Mouse (Mus musculus) embryonic facial prominence, embryonic 15.5 days (tissue): ENCODE data around the gene Kcnq1. TPM values are rescaled to one million over a fixed set of nuclear protein-coding genes. Genes with fewer than 3 reads are reported as not detected.
A peak's percentile ranks its signal among the peaks of the same experiment; 100 is the strongest.

Experiments
- ATAC-seq: fragments of 200-750 bp; cut with Nextera tagmentation; 2 replicates; pipeline ENCODE4 v1.8.0; 2017; ENCODE audit warnings: low read depth, moderate TSS enrichment; ENCODE audit not compliant: insufficient number of reproducible peaks, low FRiP score, low TSS enrichment
- H3K27ac ChIP-seq: fragments of 300-500 bp; sonication (generic); replicated peaks from 2 replicates; pipeline ENCODE4 v1.5.1; 2015; ENCODE audit warnings: mild to moderate bottlenecking, inconsistent platforms
- H3K27me3 ChIP-seq: fragments of 300-500 bp; sonication (generic); 2 replicates; pipeline ENCODE4 v1.6.1; 2015; ENCODE audit warnings: inconsistent platforms
- H3K36me3 ChIP-seq: fragments of 300-500 bp; sonication (generic); 2 replicates; pipeline ENCODE4 v1.6.1; 2015; ENCODE audit warnings: mild to moderate bottlenecking, inconsistent platforms
- H3K4me1 ChIP-seq: fragments of 300-500 bp; sonication (generic); 2 replicates; pipeline ENCODE4 v1.6.1; 2015; ENCODE audit warnings: inconsistent platforms
- H3K4me2 ChIP-seq: fragments of 300-500 bp; sonication (generic); replicated peaks from 2 replicates; pipeline ENCODE4 v1.6.1; 2015; ENCODE audit warnings: mild to moderate bottlenecking, inconsistent platforms
- H3K4me3 ChIP-seq: fragments of 300-500 bp; sonication (generic); replicated peaks from 2 replicates; pipeline ENCODE4 v1.5.1; 2015; ENCODE audit warnings: mild to moderate bottlenecking, inconsistent platforms
- H3K9ac ChIP-seq: fragments of 300-500 bp; sonication (generic); 2 replicates; pipeline ENCODE4 v1.6.1; 2015; ENCODE audit warnings: inconsistent platforms
- H3K9me3 ChIP-seq: fragments of 300-500 bp; sonication (generic); replicated peaks from 2 replicates; pipeline ENCODE4 v1.6.1; 2016; ENCODE audit warnings: inconsistent platforms
- WGBS: fragments of 180-500 bp; shearing (Covaris S2); methylation state at CpG from one replicate; pipeline ENCODE4 v1.1.7; 2015; 5-methylcytosine and 5-hydroxymethylcytosine counted together
- polyA plus RNA-seq: library from polyadenylated mRNA; unstranded; fragments of >200 nt; fragmentation: Nextera tagmentation; extraction: Ambion mirVana; gene quantifications from 2 replicates; pipeline ENCODE4 v1.2.1, GENCODE M21; 2015

Gene Kcnq1
- polyA plus RNA-seq, 1 experiment from 2014 or later = 1.4 TPM

GRCm38 (mm10) chr7:143093847-143094246 lies 12.3 kb upstream of the Kcnq1 start:
- H3K9ac ChIP-seq = no peak overlapping the region
- no peak overlapping the region for H3K4me3 ChIP-seq
- no peaks in the 10 kb centered on the region for H3K36me3 ChIP-seq
- peaks cover 9% of the 10 kb centered on the region; the same call in 1 of the 2 replicates for H3K4me1 ChIP-seq
- no peak overlapping the region for H3K27ac ChIP-seq
- 62% methylated on average over 3 of the region's 3 CpGs for WGBS
- no peaks in the 10 kb centered on the region for H3K9me3 ChIP-seq
- no peak for ATAC-seq
- H3K4me2 ChIP-seq = no peak overlapping the region
- H3K27me3 ChIP-seq = no peaks in the 10 kb centered on the region; the same call in 1 of the 2 replicates

- Histone ChIP-seq H3K4me3 (no peak within 1 kb of the TSS), H3K27ac (no peak within 1 kb of the TSS), H3K4me2 (no peak within 1 kb of the TSS), H3K9me3 (no peaks in the 10 kb centered on the region), H3K4me1 (peaks cover 9% of the 10 kb centered on the region; the same call in 1 of the 2 replicates), H3K9ac (no peak within 1 kb of the TSS), H3K36me3 (no peaks in the 10 kb centered on the region), H3K27me3 (no peaks in the 10 kb centered on the region; the same call in 1 of the 2 replicates)
- 28% methylated on average over 10 of the region's 10 CpGs for WGBS
- ATAC-seq = no peak
Observed at GRCm38 (mm10) chr7:143094592-143095553, 11.3 kb upstream of the Kcnq1 start, which contains the start of gene Trpm5. Gene Trpm5, minus strand, starts transcription at chr7:143094642.

- Histone ChIP-seq H3K9me3 (no peaks in the 10 kb centered on the region), H3K4me1 (peaks cover 10% of the 10 kb centered on the region; the same call in 1 of the 2 replicates), H3K9ac (no peak overlapping the region), H3K27me3 (no peaks in the 10 kb centered on the region; the same call in 1 of the 2 replicates), H3K36me3 (no peaks in the 10 kb centered on the region), H3K27ac (no peak overlapping the region), H3K4me2 (no peak overlapping the region), H3K4me3 (no peak overlapping the region)
- no peak for ATAC-seq
- 48% methylated on average over 1 of the region's 1 CpGs for WGBS
Observed at GRCm38 (mm10) chr7:143095554-143095907, 10.6 kb upstream of the Kcnq1 start.

- 41% methylated on average over 4 of the region's 4 CpGs for WGBS
- ATAC-seq = no peak
- H3K27ac ChIP-seq = no peak overlapping the region
- H3K36me3 ChIP-seq = no peaks in the 10 kb centered on the region
- no peak overlapping the region for H3K9ac ChIP-seq
- H3K9me3 ChIP-seq = no peaks in the 10 kb centered on the region
- no peak overlapping the region for H3K4me2 ChIP-seq
- peaks cover 16% of the 10 kb centered on the region for H3K27me3 ChIP-seq
- H3K4me3 ChIP-seq = no peak overlapping the region
- H3K4me1 ChIP-seq = peaks cover 7% of the 10 kb centered on the region; the same call in 1 of the 2 replicates
Observed at GRCm38 (mm10) chr7:143100759-143101158, 5.4 kb upstream of the Kcnq1 start.

GRCm38 (mm10) chr7:143105258-143105897 lies 784 bp upstream of the Kcnq1 start:
- H3K27ac ChIP-seq = no peak overlapping the region
- H3K36me3 ChIP-seq = no peaks in the 10 kb centered on the region
- H3K4me1 ChIP-seq = peaks cover 22% of the 10 kb centered on the region
- no peak overlapping the region for H3K9ac ChIP-seq
- 53% methylated on average over 11 of the region's 11 CpGs for WGBS
- no peak overlapping the region for H3K4me2 ChIP-seq
- no peaks in the 10 kb centered on the region for H3K9me3 ChIP-seq
- H3K4me3 ChIP-seq = no peak overlapping the region
- peaks cover 60% of the 10 kb centered on the region for H3K27me3 ChIP-seq
- ATAC-seq = no peak

GRCm38 (mm10) chr7:143106672-143107465 lies 707 bp downstream of the Kcnq1 start:
- 7% methylated on average over 56 of the region's 57 CpGs for WGBS
- H3K9me3 ChIP-seq = no peaks in the 10 kb centered on the region
- H3K27ac ChIP-seq = no peak overlapping the region
- no peaks in the 10 kb centered on the region for H3K36me3 ChIP-seq
- H3K4me1 ChIP-seq = peaks cover 15% of the 10 kb centered on the region
- H3K9ac ChIP-seq = no peak overlapping the region
- peak overlapping the region; percentile 65 for H3K4me2 ChIP-seq
- ATAC-seq = peak; percentile 37; the same call in 1 of the 2 replicates
- H3K4me3 ChIP-seq = peak overlapping the region; percentile 34
- H3K27me3 ChIP-seq = peaks cover 63% of the 10 kb centered on the region

- 39% methylated on average over 5 of the region's 5 CpGs for WGBS
- Histone ChIP-seq H3K4me3 (no peak overlapping the region), H3K4me2 (no peak overlapping the region)
Observed at GRCm38 (mm10) chr7:143108200-143108599, 2.0 kb downstream of the Kcnq1 start.

GRCm38 (mm10) chr7:143108996-143109660 lies 3.0 kb downstream of the Kcnq1 start:
- no peak overlapping the region for H3K4me2 ChIP-seq

More at GRCm38 (mm10) chr7:143108200-143108599, 2.0 kb downstream of the Kcnq1 start:
- no peak for ATAC-seq
- no peak overlapping the region for H3K9ac ChIP-seq
- no peak overlapping the region for H3K27ac ChIP-seq
- H3K36me3 ChIP-seq = no peaks in the 10 kb centered on the region
- peaks cover 63% of the 10 kb centered on the region for H3K27me3 ChIP-seq
- no peaks in the 10 kb centered on the region for H3K9me3 ChIP-seq
- H3K4me1 ChIP-seq = peaks cover 15% of the 10 kb centered on the region

GRCm38 (mm10) chr7:143109696-143110095 lies 3.5 kb downstream of the Kcnq1 start:
- Histone ChIP-seq H3K9me3 (0 out of 2 replicates have a peak, but pooled peaks cover under 1% of the 10 kb centered on the region), H3K4me3 (no peak overlapping the region), H3K9ac (no peak overlapping the region), H3K4me2 (no peak overlapping the region), H3K27me3 (peaks cover 58% of the 10 kb centered on the region), H3K27ac (no peak overlapping the region), H3K4me1 (peaks cover 15% of the 10 kb centered on the region), H3K36me3 (no peaks in the 10 kb centered on the region)
- no peak for ATAC-seq
- 50% methylated on average over 3 of the region's 3 CpGs for WGBS

More at GRCm38 (mm10) chr7:143108996-143109660, 3.0 kb downstream of the Kcnq1 start:
- H3K9me3 ChIP-seq = no peaks in the 10 kb centered on the region
- ATAC-seq = no peak
- H3K4me3 ChIP-seq = no peak overlapping the region
- H3K4me1 ChIP-seq = peaks cover 15% of the 10 kb centered on the region
- H3K27me3 ChIP-seq = peaks cover 63% of the 10 kb centered on the region
- H3K9ac ChIP-seq = no peak overlapping the region
- no peak overlapping the region for H3K27ac ChIP-seq
- 20% methylated on average over 3 of the region's 3 CpGs for WGBS
- no peaks in the 10 kb centered on the region for H3K36me3 ChIP-seq

GRCm38 (mm10) chr7:143110803-143111202 lies 4.6 kb downstream of the Kcnq1 start:
- peaks cover 47% of the 10 kb centered on the region for H3K27me3 ChIP-seq
- no peak overlapping the region for H3K9ac ChIP-seq
- 59% methylated on average over 1 of the region's 1 CpGs for WGBS
- peaks cover 15% of the 10 kb centered on the region for H3K4me1 ChIP-seq
- no peaks in the 10 kb centered on the region for H3K36me3 ChIP-seq
- 0 out of 2 replicates have a peak, but pooled peaks cover 4% of the 10 kb centered on the region for H3K9me3 ChIP-seq
- no peak for ATAC-seq
- no peak overlapping the region for H3K4me3 ChIP-seq
- no peak overlapping the region for H3K27ac ChIP-seq
- no peak overlapping the region for H3K4me2 ChIP-seq
